ENCODE assay signal across 19 mouse cellular contexts in genomic region chr13:18063677-18064076, GRCm38 (mm10).
"Had no signal": no experiment of that assay in that cellular context is flagged by ENCODE, and none has a peak within 500 bp of the region (broad histone marks: within the 10 kb centered on the region; RNA-seq: fewer than 3 reads in every experiment).

No protein-coding gene starts in this region.

- H3K27ac ChIP-seq: kidney, embryonic 15.5 days; limb, embryonic 12.5 days; liver, embryonic 13.5 days; lung, embryonic 15.5 days; macrophage; midbrain, embryonic 15.5 days; neural tube, embryonic 12.5 days had no signal

- DNase-seq: kidney, postnatal 25 days; layer of hippocampus, adult 9-11 months; layer of hippocampus, postnatal 36 days; liver; liver, embryonic 13.5 days; liver, postnatal 0 days; lung, postnatal 14 days; retina, postnatal 1 day; right cerebral cortex, postnatal 4 days; spleen, adult 18-20 months; thymus, postnatal 4 days had no signal

- H3K9ac ChIP-seq: kidney, embryonic 15.5 days; limb, embryonic 12.5 days; liver, embryonic 13.5 days; liver, postnatal 0 days; lung, embryonic 15.5 days; midbrain, embryonic 15.5 days; neural tube, embryonic 12.5 days had no signal

- H3K4me3 ChIP-seq: kidney, embryonic 15.5 days; limb, embryonic 12.5 days; liver, embryonic 13.5 days; lung, embryonic 15.5 days; megakaryocyte, embryonic 14.5 days; midbrain, embryonic 15.5 days; neural tube, embryonic 12.5 days had no signal

- H3K4me1 ChIP-seq: kidney, embryonic 15.5 days; limb, embryonic 12.5 days; liver, embryonic 13.5 days; lung, embryonic 15.5 days; megakaryocyte, embryonic 14.5 days; midbrain, embryonic 15.5 days; neural tube, embryonic 12.5 days had no signal

- H3K9me3 ChIP-seq: kidney, embryonic 15.5 days; limb, embryonic 12.5 days; liver, embryonic 13.5 days; lung, embryonic 15.5 days; midbrain, embryonic 15.5 days; neural tube, embryonic 12.5 days had no signal

- H3K36me3 ChIP-seq: kidney, embryonic 15.5 days; limb, embryonic 12.5 days; liver, embryonic 13.5 days; lung, embryonic 15.5 days; midbrain, embryonic 15.5 days; neural tube, embryonic 12.5 days had no signal

- H3K27me3 ChIP-seq: kidney, embryonic 15.5 days; limb, embryonic 12.5 days; liver, embryonic 13.5 days; lung, embryonic 15.5 days; megakaryocyte, embryonic 14.5 days; midbrain, embryonic 15.5 days; neural tube, embryonic 12.5 days had no signal

- ATAC-seq: liver, postnatal 0 days; midbrain, embryonic 15.5 days had no signal

- H3K4me2 ChIP-seq: kidney, embryonic 15.5 days; limb, embryonic 12.5 days; liver, embryonic 13.5 days; lung, embryonic 15.5 days; midbrain, embryonic 11.5 days; midbrain, embryonic 15.5 days; neural tube, embryonic 12.5 days had no signal
